Mouse (Mus musculus): ENCODE measurements around the gene Ebpl. TPM values are rescaled to one million over a fixed set of nuclear protein-coding genes. Genes with fewer than 3 reads are reported as not detected.

Gene Ebpl
- polyA plus RNA-seq (2014; fragmentation: Illumina TruSeq; extraction: RNeasy Lipid Tissue Mini Kit (QIAGEN cat#74804); ENCODE audit: low read depth, low replicate concordance): 3.8 TPM

GRCm38 (mm10) chr14:61360131-61360980, at the start of gene Ebpl:
Gene Ebpl (minus strand): TSS chr14:61360439.

GRCm38 (mm10) chr14:61309593-61309992, 50.6 kb downstream of the Ebpl start, which contains the start of gene Arl11:
Gene Arl11 (plus strand): TSS chr14:61309753.

Other genes with a start within 250 kb of the Ebpl start
- gene Sacs, start 222.0 kb downstream of the Ebpl start, polyA plus RNA-seq (2014; fragmentation: Illumina TruSeq; extraction: RNeasy Lipid Tissue Mini Kit (QIAGEN cat#74804); ENCODE audit: low read depth, low replicate concordance): 16.6 TPM
- 0.29 TPM for gene Sgcg, start 101.9 kb downstream of the Ebpl start, polyA plus RNA-seq (2014; fragmentation: Illumina TruSeq; extraction: RNeasy Lipid Tissue Mini Kit (QIAGEN cat#74804); ENCODE audit: low read depth, low replicate concordance)
- gene Arl11, start 50.7 kb downstream of the Ebpl start, polyA plus RNA-seq (2014; fragmentation: Illumina TruSeq; extraction: RNeasy Lipid Tissue Mini Kit (QIAGEN cat#74804); ENCODE audit: low read depth, low replicate concordance): 0.82 TPM
- gene Kpna3, start 79.4 kb upstream of the Ebpl start, polyA plus RNA-seq (2014; fragmentation: Illumina TruSeq; extraction: RNeasy Lipid Tissue Mini Kit (QIAGEN cat#74804); ENCODE audit: low read depth, low replicate concordance): 143 TPM
- 86.9 TPM for gene Spryd7, start 196.4 kb upstream of the Ebpl start, polyA plus RNA-seq (2014; fragmentation: Illumina TruSeq; extraction: RNeasy Lipid Tissue Mini Kit (QIAGEN cat#74804); ENCODE audit: low read depth, low replicate concordance)
- gene Trim13, start 237.8 kb upstream of the Ebpl start, polyA plus RNA-seq (2014; fragmentation: Illumina TruSeq; extraction: RNeasy Lipid Tissue Mini Kit (QIAGEN cat#74804); ENCODE audit: low read depth, low replicate concordance): 27.1 TPM
- gene Kcnrg, start 247.0 kb upstream of the Ebpl start, polyA plus RNA-seq (2014; fragmentation: Illumina TruSeq; extraction: RNeasy Lipid Tissue Mini Kit (QIAGEN cat#74804); ENCODE audit: low read depth, low replicate concordance): not detected

All from adrenal gland, adult 10 weeks (tissue).